Mouse (Mus musculus) hindbrain, embryonic 11.5 days (tissue): ENCODE data around the gene Gsg1l. TPM values are rescaled to one million over a fixed set of nuclear protein-coding genes. Genes with fewer than 3 reads are reported as not detected.

Experiments
- ATAC-seq: fragments of 200-750 bp; cut with Nextera tagmentation; 2 replicates; pipeline ENCODE4 v1.8.0; 2017; ENCODE audit warnings: mild to moderate bottlenecking, moderate TSS enrichment, moderate library complexity; ENCODE audit not compliant: low FRiP score
- DNase-seq: peaks from one replicate; pipeline ENCODE4 v3.0.0-alpha.2; 2015; ENCODE audit warnings: low spot score
- H3K27ac ChIP-seq: fragments of 300-500 bp; sonication (generic); 2 replicates; pipeline ENCODE4 v1.5.1; 2014; ENCODE audit warnings: mild to moderate bottlenecking, low read depth, low read length
- H3K27me3 ChIP-seq: fragments of 300-500 bp; sonication (generic); 2 replicates; pipeline ENCODE4 v1.6.1; 2014; ENCODE audit warnings: mild to moderate bottlenecking, low read length, moderate library complexity, mixed read lengths; ENCODE audit not compliant: control insufficient read depth, insufficient read depth
- H3K36me3 ChIP-seq: fragments of 300-500 bp; sonication (generic); 2 replicates; pipeline ENCODE4 v1.6.1; 2014; ENCODE audit warnings: mild to moderate bottlenecking, low read length, moderate library complexity, mixed read lengths; ENCODE audit not compliant: control insufficient read depth, insufficient read depth
- H3K4me1 ChIP-seq: fragments of 300-500 bp; sonication (generic); replicated peaks from 2 replicates; pipeline ENCODE4 v1.6.1; 2014; ENCODE audit warnings: low read length, mixed read lengths; ENCODE audit not compliant: control insufficient read depth, insufficient read depth
- H3K4me2 ChIP-seq: fragments of 300-500 bp; sonication (generic); replicated peaks from 2 replicates; pipeline ENCODE4 v1.6.1; 2014; ENCODE audit warnings: mild to moderate bottlenecking, low read depth, low read length
- H3K4me3 ChIP-seq: fragments of 300-500 bp; sonication (generic); 2 replicates; pipeline ENCODE4 v1.5.1; 2014; ENCODE audit warnings: low read depth, low read length
- H3K9ac ChIP-seq: fragments of 300-500 bp; sonication (generic); 2 replicates; pipeline ENCODE4 v1.6.1; 2014; ENCODE audit warnings: low read depth, low read length
- H3K9me3 ChIP-seq: fragments of 300-500 bp; sonication (generic); 2 replicates; pipeline ENCODE4 v1.6.1; 2016; ENCODE audit warnings: low read length; ENCODE audit not compliant: control insufficient read depth
- WGBS: fragments of 180-500 bp; shearing (Covaris S2); extraction: QIAGEN DNeasy Blood & Tissue Kit; methylation state at CpG from one replicate; pipeline ENCODE4 v1.1.7; 2014; 5-methylcytosine and 5-hydroxymethylcytosine counted together
- polyA plus RNA-seq: library from polyadenylated mRNA; unstranded; fragments of >200 nt; fragmentation: Nextera tagmentation; extraction: Ambion mirVana; gene quantifications from 2 replicates; pipeline ENCODE4 v1.2.1, GENCODE M21; 2014

Gsg1l gene
- polyA plus RNA-seq, 1 experiment from 2014 or later = 2.7 TPM

DNA sequence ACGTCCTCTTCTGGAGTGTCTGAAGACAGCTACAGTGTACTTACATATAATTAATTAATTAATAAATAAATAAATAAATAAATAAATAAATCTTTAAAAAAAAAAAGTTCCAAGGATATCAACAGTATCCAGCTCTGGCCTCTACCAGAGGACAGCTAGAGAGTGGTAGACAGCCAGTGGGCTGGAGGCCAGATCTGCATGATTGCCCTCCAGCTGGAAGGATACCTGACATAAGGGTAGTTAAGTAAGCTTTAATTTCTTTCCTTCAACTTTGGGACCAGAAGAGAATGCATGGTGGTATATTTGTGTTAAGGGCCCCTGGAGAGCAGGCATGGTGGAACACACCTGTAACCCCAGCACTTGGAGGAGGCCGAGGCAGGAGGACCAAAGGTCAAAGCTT is 17.6 kb upstream of the Gsg1l start:
- 82% methylated on average over 2 of the region's 2 CpGs for WGBS

GRCm38 (mm10) chr7:126099163-126099775 is 17.1 kb upstream of the Gsg1l start:
- DNase-seq (no peak), ATAC-seq (no peak)
- Histone ChIP-seq H3K9ac (no peak overlapping the region), H3K9me3 (no peaks in the 10 kb centered on the region), H3K4me1 (no peaks in the 10 kb centered on the region), H3K4me2 (no peak overlapping the region), H3K27ac (no peak overlapping the region), H3K36me3 (peaks cover 5% of the 10 kb centered on the region; the same call in 1 of the 2 replicates), H3K4me3 (no peak overlapping the region), H3K27me3 (no peaks in the 10 kb centered on the region)
- 97% methylated on average over 7 of the region's 7 CpGs for WGBS

More for the DNA sequence above, 17.6 kb upstream of the Gsg1l start:
- ATAC-seq (no peak), DNase-seq (no peak)
- Histone ChIP-seq H3K4me3 (no peak overlapping the region), H3K27me3 (no peaks in the 10 kb centered on the region), H3K9ac (no peak overlapping the region), H3K4me2 (no peak overlapping the region), H3K4me1 (no peaks in the 10 kb centered on the region), H3K9me3 (no peaks in the 10 kb centered on the region), H3K27ac (no peak overlapping the region), H3K36me3 (peaks cover 7% of the 10 kb centered on the region; the same call in 1 of the 2 replicates)

DNA sequence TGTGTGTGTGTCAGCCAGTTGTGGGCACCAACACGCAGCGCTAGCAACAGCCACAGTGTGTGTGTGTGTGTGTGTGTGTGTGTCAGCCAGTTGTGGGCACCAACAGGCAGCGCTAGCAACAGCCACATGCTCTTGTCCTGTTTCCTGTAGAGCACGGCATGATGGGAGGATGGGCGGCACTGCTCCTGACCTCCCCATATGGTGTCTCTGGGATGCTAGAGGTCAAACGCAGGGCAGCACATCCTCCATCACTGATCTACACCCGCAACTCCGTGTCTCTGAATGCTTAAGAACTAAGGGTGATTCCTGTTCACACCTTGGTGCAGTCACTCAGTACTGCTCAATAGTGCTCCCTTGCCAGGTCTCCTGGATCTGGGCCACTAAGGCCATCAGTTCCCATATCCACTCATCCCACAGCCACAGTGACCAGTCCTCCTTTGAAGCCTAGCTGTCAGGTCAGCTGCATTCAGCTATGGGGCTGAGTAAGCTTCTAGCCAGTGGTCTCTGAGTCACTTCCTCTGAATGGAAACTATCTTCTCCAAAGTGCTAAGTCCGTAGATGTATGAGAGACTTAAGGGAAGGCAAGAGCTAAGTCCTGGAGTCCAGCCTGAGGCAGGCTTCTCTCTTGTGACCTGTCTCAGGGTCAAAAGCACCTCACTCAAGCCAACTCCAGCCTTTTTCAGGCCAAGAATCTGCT is 15.2 kb upstream of the Gsg1l start:
- ATAC-seq (no peak), DNase-seq (no peak)
- 84% methylated on average over 9 of the region's 9 CpGs for WGBS
- Histone ChIP-seq H3K27me3 (no peaks in the 10 kb centered on the region), H3K36me3 (0 out of 2 replicates have a peak, but pooled peaks cover 2% of the 10 kb centered on the region), H3K4me2 (no peak overlapping the region), H3K9me3 (no peaks in the 10 kb centered on the region), H3K9ac (no peak overlapping the region), H3K4me1 (no peaks in the 10 kb centered on the region), H3K4me3 (no peak overlapping the region), H3K27ac (no peak overlapping the region)

DNA sequence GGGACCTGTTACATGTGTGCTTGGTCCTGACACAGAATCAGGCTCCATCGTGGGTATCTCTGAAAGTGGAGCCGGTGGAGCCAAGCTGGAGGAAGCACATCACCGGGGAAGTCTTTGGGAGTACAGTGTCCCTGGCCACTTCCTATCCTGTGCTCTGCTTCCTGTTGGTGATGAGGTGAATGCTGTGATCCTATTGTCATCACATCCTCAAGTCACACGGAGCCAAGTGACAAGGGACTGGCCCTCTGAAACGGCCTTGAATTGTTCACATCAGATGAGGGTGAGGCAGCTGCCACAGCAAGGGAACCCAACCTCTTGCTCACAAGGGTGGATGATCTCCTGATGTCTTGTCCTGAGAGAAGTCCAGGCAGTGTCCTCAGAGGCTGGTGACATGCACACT is 14.4 kb upstream of the Gsg1l start:
- H3K27ac ChIP-seq = no peak overlapping the region
- no peak overlapping the region for H3K4me3 ChIP-seq
- H3K4me1 ChIP-seq = no peaks in the 10 kb centered on the region
- no peak overlapping the region for H3K4me2 ChIP-seq
- ATAC-seq = no peak
- 85% methylated on average over 5 of the region's 5 CpGs for WGBS
- no peaks in the 10 kb centered on the region for H3K9me3 ChIP-seq
- no peak for DNase-seq
- H3K36me3 ChIP-seq = no peaks in the 10 kb centered on the region
- H3K27me3 ChIP-seq = no peaks in the 10 kb centered on the region
- no peak overlapping the region for H3K9ac ChIP-seq

DNA sequence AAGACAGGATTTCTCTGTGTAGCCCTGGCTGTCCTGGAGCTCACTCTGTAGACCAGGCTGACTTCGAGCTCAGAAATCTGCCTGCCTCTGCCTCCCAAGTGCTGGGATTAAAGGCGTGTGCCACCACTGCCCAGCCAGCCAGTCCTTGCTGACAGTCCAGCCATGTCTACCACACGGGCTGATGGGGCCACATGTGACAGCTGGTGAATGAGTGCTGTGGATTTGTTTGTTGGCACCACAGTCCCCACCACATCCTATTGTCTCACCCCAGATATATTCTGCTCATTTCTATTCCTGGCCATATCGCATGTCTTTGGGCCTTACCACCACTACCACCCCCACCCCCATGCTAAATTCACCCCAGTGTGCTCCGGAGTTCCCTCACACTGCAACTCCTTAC is 12.5 kb upstream of the Gsg1l start:
- Histone ChIP-seq H3K4me2 (no peak overlapping the region), H3K27ac (no peak overlapping the region), H3K4me1 (no peaks in the 10 kb centered on the region), H3K4me3 (no peak overlapping the region), H3K27me3 (no peaks in the 10 kb centered on the region), H3K9ac (no peak overlapping the region), H3K9me3 (no peaks in the 10 kb centered on the region), H3K36me3 (no peaks in the 10 kb centered on the region)
- DNase-seq = no peak
- 93% methylated on average over 5 of the region's 5 CpGs for WGBS
- ATAC-seq = no peak

DNA sequence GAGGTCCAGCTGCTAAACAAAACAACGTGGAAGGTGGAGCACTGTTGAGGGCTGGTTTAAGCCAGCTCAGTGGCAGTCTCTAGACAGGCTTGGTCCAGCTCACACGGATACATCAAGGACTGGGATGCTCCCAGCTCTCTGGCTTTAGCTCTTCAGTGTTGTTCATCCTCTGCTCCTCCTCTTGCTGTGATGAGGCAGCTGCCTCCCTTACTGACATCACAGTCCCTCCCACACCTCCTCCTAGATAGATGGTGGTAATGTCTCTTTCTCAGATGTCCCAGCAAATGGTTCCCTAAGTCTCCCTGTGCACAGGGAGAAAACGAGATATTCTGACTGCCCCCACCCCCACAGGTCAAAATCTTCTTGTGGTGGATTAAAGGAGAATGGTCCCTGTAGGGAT is 11.0 kb upstream of the Gsg1l start:
- H3K27me3 ChIP-seq = no peaks in the 10 kb centered on the region
- no peaks in the 10 kb centered on the region for H3K4me1 ChIP-seq
- no peak overlapping the region for H3K4me2 ChIP-seq
- no peak for DNase-seq
- H3K36me3 ChIP-seq = no peaks in the 10 kb centered on the region
- WGBS = 49% methylated on average over 3 of the region's 3 CpGs
- no peaks in the 10 kb centered on the region for H3K9me3 ChIP-seq
- no peak overlapping the region for H3K4me3 ChIP-seq
- H3K9ac ChIP-seq = no peak overlapping the region
- ATAC-seq = no peak
- no peak overlapping the region for H3K27ac ChIP-seq

DNA sequence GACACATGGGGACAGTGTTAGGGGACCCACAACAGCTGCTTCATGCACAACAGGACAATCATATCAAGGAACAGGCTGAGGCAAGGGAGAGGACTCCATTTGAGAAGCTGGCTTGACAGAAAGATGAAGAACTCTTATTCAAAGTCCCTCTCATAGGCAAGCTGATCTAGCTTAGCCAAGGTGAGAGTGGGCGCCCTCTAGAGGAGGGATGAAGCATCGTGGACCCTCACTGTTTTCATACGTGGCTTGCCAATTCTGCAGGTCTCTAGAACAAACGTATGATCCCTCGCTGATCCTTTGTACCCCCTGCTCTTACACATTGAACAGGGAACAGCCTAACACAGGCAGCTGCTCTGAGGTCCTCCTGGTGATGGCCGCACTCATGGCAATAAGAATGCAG is 7.6 kb upstream of the Gsg1l start:
- H3K27ac ChIP-seq = no peak overlapping the region
- no peaks in the 10 kb centered on the region for H3K4me1 ChIP-seq
- no peak overlapping the region for H3K9ac ChIP-seq
- no peak overlapping the region for H3K4me2 ChIP-seq
- H3K27me3 ChIP-seq = no peaks in the 10 kb centered on the region
- H3K36me3 ChIP-seq = no peaks in the 10 kb centered on the region
- DNase-seq = peak; percentile 81
- WGBS = 18% methylated on average over 6 of the region's 6 CpGs
- no peaks in the 10 kb centered on the region for H3K9me3 ChIP-seq
- no peak overlapping the region for H3K4me3 ChIP-seq
- ATAC-seq = no peak

GRCm38 (mm10) chr7:126088155-126088554 is 5.9 kb upstream of the Gsg1l start:
- Histone ChIP-seq H3K4me3 (no peak overlapping the region), H3K36me3 (no peaks in the 10 kb centered on the region), H3K27ac (no peak overlapping the region), H3K4me2 (no peak overlapping the region), H3K9ac (no peak overlapping the region), H3K9me3 (no peaks in the 10 kb centered on the region), H3K27me3 (peaks cover 14% of the 10 kb centered on the region), H3K4me1 (0 out of 2 replicates have a peak, but pooled peaks cover 2% of the 10 kb centered on the region)
- peak; percentile 27 for DNase-seq
- WGBS = 33% methylated on average over 3 of the region's 6 CpGs
- no peak for ATAC-seq

- peaks cover 19% of the 10 kb centered on the region for H3K27me3 ChIP-seq
- ATAC-seq (no peak), DNase-seq (no peak)
- H3K36me3 ChIP-seq = no peaks in the 10 kb centered on the region
- no peak overlapping the region for H3K27ac ChIP-seq
- H3K9me3 ChIP-seq = no peaks in the 10 kb centered on the region
- whole genome bisulfite sequencing = 72% methylated on average over 10 of the region's 10 CpGs
- 0 out of 2 replicates have a peak, but pooled peaks cover 2% of the 10 kb centered on the region for H3K4me1 ChIP-seq
- H3K4me3 ChIP-seq = no peak overlapping the region
- no peak overlapping the region for H3K9ac ChIP-seq
- no peak overlapping the region for H3K4me2 ChIP-seq
Measured at GRCm38 (mm10) chr7:126087602-126088001, 5.4 kb upstream of the Gsg1l start.
